Mouse (Mus musculus) layer of hippocampus, postnatal 25 days (tissue): Measurements from ENCODE around the gene AC131692.1. TPM values are rescaled to one million over a fixed set of nuclear protein-coding genes. Genes with fewer than 3 reads are reported as not detected.
"Not testable (repeated sequence)": the region's sequence is repeated elsewhere in the genome, so short reads cannot be mapped to it uniquely, and the experiment has no call there.

ENCODE experiments used
- DNase-seq, 2 experiments: peaks; one replicate each; pipeline ENCODE4 v3.0.0; 2022; ENCODE audit warnings: mixed read lengths in 2 of 2, low spot score in 1 of 2; ENCODE audit errors: extremely low spot score in 1 of 2
- total RNA-seq, 2 experiments: library from RNA; stranded (reverse); gene quantifications; 2 replicates each; pipeline ENCODE4 v1.2.3; 2021

Gene AC131692.1
- total RNA-seq, 2 experiments from 2014 or later, result not detected

DNA sequence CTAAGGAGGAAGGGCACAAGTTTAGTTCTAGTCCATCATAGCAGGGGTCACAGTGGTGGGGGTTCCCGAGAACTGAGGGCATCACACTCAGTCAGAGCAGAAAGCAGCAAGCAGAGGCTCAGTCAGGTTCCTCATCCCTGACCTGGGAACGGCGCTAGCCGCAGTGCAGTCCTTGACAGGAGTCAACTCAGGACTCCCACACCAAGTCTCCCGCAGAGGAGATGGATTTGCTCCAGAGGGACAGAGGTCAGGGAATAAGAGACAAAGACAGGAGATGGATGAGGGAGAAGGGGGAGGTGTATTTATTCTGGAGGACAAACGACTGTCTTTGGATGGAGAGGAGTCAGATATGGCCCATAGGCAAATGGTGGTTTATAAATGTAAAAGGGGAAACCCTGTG is 18.9 kb downstream of the AC131692.1 start:
- DNase-seq, result no peak

DNA sequence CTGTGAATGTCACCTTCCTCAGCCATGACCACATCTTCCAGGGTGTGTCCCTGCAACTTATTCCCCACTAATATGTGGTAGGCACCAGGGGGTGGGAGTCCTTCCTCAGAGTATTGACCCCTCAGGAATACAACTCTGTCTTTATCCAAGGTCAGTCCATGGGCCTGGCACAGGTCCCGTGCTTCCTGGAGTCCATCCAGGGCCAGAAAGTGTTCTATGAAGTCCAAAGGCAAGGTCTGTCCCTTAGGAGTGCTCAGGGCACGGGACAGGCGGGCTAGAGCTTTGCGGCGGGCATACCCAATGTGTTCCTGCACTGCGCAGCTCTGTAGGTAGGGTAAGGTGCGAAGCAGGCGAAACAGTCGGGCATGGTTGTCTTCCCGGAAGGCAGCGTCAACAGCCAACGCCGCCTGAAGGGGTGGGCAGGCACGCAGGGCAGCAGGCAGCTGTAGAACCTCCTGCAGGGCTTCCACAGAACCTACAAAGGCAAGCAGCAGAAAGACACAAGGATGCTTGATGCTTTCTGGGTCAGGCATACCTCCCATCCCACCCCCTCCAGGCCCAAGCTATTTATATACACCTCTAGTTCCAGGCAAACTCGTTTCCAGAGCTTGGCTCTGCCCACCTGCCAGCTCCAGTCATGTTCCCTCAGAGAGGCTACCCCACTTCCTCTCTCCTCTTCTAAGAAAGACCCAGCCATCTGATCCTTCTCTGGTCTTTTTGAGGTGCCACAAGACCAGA is 22.1 kb downstream of the AC131692.1 start:
- no peak for DNase-seq

DNA sequence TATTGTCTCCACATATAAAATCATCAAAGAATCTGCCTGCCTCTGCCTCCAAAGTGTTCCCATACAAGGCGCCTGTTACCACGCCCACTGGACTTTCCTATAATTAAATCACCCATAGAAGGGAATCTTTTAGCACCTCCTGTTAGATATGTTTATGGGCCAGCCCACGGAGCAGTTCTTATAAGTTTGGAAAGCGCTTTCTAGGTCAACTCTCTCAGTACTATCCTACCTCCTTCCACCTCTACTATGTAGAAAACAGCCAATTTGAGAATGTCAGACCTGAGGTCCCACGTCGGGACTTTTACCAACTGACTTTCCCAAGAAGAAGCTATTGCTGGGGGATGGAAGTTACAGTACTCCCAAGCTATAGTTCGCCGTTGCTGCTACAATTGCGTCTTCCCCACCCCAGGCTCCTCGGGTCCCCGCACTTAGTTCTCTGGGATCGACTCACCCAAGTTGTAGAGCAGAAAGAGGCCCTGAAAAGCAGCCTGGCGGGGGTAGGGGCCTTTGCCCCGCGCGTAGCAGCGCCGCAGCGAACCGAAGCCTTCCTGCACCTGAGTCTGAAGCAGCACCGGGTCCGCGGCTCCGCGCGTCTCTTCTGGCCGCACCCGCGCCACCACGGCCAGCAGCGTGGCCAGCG is 23.2 kb downstream of the AC131692.1 start:
- peak in 1 of 2 experiments; percentile 59 for DNase-seq

DNA sequence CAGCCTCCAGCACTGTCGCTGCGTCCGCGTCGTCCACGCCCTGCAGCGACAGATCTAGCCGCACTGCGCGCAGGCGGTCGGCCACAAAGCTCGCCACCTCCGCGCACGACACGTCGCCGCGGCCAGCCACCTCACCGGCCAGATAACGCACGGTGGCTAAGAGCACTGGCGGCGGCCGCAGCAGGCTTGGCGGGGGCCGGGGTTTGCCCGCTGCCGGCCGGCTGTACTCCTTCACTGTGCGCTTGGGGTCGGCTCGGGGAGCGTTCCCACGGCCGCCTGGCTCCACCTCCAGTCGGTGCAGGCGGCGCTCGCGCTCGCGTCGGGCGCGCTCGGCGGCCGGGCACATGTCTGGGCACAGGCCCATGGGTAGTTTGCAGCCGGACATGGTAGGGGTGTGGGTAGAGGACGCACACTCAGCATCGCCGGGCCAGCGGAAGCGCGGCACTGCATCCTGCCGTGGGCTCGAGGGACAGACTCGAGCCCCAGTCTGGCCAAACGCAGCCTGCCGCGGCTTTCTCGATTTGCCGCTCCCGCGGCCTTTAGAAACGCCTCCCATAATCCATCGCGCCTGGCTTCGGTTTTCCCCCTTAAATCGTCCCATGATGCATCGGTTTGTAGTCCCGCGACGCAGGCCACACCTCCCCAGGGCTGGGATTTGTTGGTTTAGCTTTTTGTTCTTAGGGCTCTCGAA is 23.9 kb downstream of the AC131692.1 start, which contains the start of gene Sac3d1:
Gene Sac3d1, minus strand, starts transcription at position 665 of the 691 bp plus-strand sequence.
- DNase-seq, result peak; percentile 79 to 82

DNA sequence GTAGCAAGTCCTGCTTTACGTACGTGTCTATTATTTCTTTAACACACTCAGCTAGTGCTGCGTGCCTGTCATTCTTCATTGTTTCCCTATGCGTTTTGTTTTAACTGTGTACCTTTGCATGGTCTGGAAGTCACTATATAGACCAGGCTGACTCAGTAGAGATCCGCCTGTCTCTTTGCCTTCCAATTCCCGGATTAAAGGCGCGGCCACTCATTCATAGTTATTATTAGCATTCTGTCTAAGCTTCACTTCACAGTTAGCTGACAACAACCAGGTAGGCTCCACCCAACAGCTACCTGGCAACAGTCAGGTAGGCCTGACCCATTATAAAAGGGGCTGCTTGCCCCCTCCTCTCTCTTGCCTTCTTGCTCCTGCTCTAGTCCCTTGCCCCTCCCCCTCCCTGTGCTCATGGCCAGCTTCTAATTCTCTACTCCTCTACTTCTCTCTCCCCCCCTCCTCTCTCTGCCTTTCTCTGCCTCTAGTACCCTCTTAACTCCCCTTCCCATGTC is 24.5 kb downstream of the AC131692.1 start:
- no peak for DNase-seq

DNA sequence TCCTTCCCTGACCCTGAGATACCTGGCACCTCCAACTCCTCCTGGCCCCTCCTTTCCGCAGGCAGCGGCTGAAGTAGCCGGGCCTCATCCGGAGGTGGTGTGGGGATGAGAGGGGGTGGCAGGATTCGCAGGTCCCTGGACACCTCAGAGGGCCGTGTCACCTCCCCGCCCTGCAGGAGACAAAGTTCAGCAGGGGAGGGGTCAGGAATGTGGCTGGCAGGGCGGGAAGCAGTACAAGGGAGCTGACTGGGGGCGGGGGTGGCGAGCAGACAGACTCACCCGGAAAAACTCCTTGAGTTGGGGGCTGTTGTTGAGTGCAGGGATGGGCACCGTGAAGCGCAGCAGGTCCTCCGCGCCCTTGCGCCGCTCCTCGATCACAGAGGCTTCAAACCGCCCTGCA is 27.5 kb downstream of the AC131692.1 start:
- DNase-seq, result no peak

DNA sequence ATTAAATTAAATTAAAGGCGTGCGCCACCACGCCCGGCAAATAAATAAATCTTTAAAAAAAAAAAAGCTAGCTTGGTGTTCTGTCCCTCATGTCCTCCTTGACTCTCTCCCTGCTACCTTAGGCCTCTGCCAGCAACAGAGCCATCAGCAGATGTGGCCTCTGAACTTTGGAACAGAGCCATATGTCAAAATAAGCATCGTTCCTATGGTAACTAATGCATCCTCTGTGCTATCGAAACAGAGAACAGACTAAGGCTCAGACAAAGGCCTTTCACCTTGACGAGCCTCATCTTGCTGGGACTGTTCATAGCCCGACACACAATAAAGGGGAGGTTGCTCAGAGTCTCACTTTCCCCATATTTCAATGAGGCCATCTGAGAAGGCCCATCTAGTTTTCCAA is 29.1 kb downstream of the AC131692.1 start:
- no peak for DNase-seq

DNA sequence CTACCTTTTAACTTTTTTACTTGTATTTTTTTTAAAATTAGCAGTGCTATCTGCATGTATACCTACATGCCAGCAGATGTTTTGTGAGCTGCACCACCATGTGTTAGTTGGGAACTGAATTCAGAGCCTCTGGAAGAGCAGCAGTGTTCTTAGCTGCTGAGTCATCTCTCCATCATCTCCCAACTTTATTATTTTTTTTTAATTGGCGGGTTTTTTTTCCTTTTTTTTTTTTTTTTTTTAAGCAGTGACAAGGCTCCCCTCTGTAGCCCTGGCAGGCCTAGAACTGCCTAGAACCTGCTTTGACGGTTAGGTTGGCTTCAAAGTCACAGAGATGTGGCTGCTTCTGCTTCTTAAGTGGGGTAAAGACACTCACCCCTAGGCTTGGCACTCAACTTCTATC is 30.7 kb downstream of the AC131692.1 start:
- DNase-seq, result no peak

DNA sequence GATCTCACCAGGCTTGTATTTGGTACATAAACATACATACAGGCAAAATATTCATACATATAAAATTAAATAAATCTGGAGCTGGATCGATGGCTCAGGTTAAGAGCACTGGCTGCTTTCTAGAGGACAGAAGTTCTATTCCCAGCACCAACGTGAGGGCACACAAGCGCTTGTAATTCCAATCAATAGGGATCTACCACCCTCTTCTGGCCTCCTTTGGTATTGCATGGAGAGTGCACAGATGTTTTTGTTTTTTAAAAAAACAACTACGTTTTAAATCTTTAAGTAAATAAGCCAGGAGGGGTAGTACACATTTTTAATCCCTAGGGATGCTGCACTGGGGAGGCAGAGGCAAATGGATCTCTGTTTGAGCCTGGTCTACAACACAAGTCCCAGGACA is 32.1 kb downstream of the AC131692.1 start:
- DNase-seq, result peak in 1 of 2 experiments; percentile 61

DNA sequence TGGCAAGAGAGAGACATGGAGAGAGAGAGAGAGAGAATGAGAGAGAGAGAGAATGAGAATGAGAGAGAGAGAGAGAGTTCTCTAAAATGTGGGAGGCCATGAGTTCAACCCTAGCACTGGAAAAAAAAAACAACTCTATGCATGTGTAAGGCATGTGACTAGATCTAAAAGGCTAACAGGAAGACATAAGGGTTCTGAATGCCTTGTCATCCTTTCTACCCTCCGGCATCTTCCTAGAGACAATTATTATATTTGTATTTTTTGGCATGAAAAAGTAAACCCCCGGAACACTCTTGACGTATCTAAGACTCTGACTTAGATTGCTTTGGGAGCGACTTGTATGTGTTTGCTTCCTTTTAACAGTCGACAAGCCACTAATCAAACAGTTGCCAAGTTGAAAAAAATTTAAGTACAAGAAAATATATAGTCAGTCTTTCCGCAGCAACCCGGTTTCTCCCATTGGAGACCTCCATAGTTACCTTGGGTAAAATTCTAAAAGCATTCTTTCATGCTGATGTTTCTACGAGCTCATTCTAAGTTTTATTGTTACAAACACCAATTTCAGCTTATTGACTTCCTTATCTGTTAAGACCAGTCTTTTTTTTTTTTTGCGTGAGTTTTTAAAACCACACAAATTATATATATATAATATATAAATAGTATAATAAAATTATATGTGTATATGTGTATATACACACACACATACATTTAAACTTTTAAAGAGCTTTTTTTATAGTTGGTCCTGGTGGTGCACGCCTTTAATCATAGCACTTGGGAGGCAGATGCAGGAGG is 32.8 kb downstream of the AC131692.1 start:
- no peak for DNase-seq

DNA sequence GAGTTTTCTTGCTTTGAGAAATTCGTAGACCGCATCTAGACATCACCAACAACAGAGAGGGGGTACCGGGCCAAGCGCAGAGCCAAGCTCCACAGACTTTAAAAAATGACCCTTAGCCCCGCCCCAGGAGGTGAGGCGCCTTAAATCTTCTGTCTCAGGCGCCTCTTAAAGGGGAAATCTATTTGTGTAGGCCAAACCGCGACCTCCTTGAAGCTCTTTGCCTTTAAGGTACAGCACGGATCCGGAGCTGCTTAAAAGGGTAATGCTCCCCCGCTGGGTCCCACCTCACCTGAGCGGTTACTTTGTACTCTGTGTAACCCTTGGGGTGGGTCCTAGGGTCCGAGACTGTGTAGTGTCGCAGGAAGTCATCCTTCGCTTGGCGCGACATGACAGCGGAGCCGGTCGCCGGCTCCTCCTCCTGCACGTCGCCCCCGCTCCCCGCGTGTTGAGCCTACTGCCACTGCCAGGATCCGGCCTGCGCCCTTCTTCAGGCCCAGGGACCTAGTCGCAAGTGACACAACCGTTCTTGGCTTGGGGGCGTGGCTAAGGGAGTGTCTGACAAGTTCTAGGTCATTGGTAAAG is 33.6 kb downstream of the AC131692.1 start, which contains the start of gene Snx15:
Gene Snx15, minus strand, starts transcription at position 545 of the 582 bp plus-strand sequence.
- peak; percentile 78 to 93 for DNase-seq

DNA sequence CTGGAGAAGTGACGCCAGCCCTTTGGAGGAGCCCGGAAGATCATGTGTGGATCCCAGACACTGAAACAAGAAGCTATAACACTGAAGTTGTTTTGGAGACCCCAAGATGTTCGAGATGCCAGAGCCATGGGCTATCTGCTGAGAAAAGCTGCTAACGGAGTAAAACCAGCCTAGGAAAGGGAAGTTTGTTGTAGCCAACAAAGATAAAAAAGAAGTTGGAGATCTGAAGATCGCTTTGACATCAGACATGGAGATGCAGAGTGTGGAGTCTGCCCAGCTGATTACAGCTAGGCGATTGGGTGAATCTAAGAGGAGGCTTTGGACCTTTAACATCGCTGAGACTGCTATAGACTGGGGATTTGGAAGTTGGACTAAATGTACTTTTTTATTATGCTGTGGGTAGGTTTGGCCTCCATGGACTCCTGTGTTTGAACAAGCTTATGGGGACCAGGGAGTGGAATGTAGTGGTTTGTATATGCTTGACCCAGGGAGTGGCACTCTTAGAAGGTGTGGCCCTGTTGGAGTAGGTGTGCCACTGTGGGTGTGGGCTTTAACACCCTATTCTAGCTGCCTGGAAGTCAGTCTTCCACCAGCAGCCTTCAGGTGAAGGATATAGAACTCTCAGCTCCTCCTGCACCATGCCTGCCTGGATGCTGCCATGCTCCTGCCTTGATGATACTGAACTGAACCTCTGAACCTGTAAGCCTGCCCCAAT is 36.4 kb downstream of the AC131692.1 start:
- DNase-seq, result not testable (repeated sequence)

DNA sequence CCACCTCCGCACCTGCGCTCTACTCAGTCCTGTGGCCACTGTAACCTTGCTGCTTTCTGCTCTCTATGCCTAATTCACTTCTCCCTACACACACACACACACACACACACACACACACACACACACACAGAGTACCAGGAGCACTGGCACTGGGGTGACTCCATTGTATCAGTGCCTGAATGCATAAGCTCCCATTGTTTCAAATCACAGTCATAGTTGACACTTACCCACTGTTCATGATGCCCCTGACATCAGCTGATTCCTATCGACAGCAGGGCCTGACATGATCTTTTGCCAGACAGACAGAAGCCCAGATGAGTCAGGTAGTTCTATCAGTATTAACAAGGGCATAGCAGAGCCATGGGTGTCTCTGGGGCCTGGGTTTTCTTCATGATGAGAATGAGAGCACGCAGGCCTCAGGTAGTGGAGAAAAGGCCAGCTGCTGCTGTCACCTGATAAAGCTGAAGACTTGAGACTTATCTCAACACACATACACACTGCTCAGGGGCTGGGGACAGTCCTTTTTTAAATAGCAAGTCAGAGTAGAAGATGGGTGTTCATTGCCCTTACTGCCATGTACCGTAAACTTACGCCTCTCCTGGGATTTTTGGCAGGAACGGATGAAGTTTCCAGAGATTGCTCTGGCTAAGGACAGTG is 38.1 kb downstream of the AC131692.1 start:
- DNase-seq, result no peak

DNA sequence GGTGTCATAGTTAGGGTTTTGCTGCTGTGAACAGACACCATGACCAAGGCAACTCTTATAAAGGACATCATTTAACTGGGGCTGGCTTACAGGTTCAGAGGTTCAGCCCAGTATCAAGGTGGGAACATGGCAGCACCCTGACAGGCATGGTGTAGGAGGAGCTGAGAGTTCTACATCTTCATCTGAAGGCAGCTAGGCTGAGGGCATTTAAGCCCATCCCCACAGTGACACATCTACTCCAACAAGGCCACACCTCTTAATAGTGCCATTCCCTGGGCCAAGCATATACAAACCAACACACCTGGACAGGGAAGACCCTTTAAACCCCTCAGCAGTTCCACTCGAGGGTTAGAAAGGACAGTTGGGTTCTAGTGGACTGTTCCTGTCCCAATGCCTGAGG is 39.0 kb downstream of the AC131692.1 start:
- DNase-seq, result not testable (repeated sequence)

DNA sequence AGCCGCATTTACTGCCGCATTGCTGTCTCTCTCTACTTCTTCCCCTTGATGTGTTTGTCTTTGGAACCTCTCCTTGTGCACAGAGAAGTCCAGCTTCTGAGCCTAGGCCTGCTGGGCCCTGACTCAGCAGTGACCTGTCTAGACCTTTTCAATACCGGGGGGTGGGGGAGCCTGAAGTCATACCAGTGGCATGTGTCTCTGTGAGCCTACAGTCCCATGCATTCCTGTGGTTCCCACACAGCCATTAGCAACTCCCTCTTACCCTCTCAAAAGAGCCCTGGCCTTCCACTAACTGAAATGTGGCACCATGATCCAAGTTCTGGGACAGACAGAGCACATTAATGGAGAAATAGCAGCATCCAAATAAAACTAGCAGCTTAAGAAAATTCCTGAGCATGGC is 42.2 kb downstream of the AC131692.1 start:
- DNase-seq, result no peak

DNA sequence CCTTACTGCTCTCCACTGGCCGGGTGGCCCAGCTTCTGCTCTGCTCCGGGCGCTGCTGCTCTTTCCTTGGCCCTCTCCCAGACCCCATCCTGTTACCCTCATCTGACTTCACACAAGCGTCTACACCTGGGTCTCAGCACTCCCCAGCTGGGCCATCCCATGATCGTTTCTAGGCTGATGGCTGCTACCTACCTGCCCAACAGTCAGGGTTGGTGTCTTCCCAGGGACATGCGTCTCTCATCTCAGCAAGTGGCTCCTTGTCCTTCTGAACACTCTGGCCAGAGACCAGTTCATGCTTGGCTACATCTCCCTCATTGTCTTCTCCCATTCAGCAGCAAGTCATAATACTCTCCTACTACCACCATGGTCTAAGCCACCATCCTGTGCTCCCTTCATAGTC is 45.5 kb downstream of the AC131692.1 start:
- DNase-seq, result no peak

DNA sequence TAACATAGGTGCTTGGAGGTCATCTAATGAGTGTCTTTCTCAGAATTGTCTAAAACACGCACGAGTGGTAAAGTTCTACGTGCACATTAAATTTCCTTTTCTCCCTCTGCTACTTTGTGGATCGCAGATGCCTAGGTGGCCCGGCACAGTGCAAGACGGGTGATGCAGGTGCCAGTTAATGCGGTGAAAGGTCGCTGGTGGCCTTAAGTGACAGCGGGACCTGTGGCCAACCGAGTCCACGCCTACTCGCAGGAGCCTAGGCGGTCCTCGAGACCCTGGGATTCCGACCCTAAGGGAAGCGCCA is 46.1 kb downstream of the AC131692.1 start:
- DNase-seq, result no peak

DNA sequence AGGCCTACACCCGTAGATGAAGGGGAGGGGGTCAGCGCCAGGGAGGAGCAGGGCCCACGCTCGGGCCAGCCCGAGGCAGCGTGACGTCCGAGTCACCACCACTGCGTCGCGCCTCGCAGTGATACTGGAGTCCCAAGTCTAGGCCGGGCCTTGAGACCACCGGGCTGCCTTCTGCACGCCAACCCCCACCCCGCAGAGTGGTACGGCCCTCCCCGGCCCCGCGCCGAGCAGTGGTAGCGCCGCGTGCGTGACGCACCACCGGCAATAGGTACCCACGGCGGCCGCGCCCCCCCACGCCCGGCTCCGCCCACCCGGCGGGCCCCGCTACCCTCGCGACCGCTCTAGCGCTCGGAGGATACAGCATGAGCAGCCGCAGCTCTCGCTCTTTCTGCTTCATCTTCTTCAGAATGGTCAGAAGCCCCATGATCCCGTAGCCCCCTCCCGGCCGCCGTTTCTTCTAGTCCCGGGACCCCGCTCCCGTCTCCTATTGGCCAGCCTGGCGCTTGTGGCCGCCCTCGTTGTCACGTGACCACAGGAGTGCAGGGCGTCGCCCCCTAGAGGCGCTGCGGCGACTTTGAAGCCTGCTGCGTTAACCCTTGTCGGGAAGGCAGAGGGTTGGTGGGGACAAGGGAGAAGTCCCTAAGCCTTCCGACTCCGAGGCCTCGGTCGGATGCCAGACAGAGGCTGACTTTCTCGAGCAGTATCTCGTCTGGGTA is 46.6 kb downstream of the AC131692.1 start, which contains the start of gene Batf2:
Gene Batf2, plus strand, starts transcription at position 306 of the 716 bp plus-strand sequence.
- peak; percentile 81 to 90 for DNase-seq
